7 mouse cellular contexts compared by ENCODE assay signal in the genomic region with DNA sequence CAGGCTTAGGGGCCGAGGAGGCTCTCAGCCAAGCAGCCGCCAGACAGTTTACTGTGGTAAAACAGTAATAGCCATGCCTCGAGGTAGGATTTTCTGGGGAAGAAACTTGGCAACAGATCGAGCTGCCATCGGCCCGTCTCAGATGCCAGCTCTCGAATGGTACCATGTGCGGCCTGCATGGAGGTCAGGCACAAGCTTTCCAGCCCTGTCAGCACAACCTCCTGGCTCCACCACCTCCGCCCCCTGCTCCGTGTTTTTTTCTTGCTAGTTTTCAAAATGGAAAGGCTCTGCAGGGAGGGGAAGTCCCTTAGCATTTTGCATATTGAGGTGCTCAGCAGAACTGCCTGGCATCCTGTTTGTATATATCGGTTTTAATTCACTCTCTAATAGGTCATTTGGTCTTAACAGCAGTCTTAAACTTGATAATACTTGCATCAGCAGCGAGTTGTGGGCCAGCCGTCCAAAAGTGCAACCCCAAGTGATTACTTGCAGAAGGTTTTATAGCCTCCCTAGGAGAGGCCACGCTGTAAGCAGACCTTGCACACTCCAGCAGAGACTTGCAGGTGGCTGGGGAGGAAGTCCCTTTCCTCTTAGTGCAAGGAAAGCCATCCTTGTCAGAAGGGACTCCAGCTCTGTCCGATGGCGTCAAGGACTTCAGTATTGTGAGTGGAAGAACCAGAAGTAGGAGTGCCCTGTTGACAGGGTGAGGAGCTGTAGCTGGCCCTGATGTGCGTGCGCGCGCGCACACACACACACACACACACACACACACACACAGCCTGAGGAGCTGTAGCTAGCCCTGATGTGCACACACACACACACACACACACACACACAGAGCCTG. TPM values are rescaled to one million over a fixed set of nuclear protein-coding genes. Genes with fewer than 3 reads are reported as not detected.
DNase-seq lines count a peak whose midpoint lies in the region; ATAC-seq lines count a peak whose summit lies in the region.

No protein-coding gene starts in this region.

- no peak for ATAC-seq in embryonic facial prominence, embryonic 14.5 days (ENCODE audit: low read depth)
- ATAC-seq in limb, embryonic 11.5 days (ENCODE audit: insufficient number of reproducible peaks, low FRiP score, low TSS enrichment, low read depth), result no peak

- H3K27me3 ChIP-seq in embryonic facial prominence, embryonic 14.5 days (replicated peaks; ENCODE audit: control insufficient read depth, insufficient read depth, low read length), result no peaks in the 10 kb centered on the region
- no peaks in the 10 kb centered on the region for H3K27me3 ChIP-seq in limb, embryonic 11.5 days (ENCODE audit: control insufficient read depth, insufficient read depth, low read length)

- no peak overlapping the region for H3K9ac ChIP-seq in embryonic facial prominence, embryonic 14.5 days (ENCODE audit: low read depth, low read length)
- peak overlapping the region; percentile 30; the same call in 1 of the 2 replicates for H3K9ac ChIP-seq in limb, embryonic 11.5 days (ENCODE audit: low read length)

- H3K4me3 ChIP-seq in embryonic facial prominence, embryonic 14.5 days (ENCODE audit: low read depth, low read length), result no peak overlapping the region
- no peak overlapping the region for H3K4me3 ChIP-seq in limb, embryonic 11.5 days (ENCODE audit: low read depth, low read length)

- no peaks in the 10 kb centered on the region for H3K9me3 ChIP-seq in embryonic facial prominence, embryonic 14.5 days (ENCODE audit: control insufficient read depth, low read length)
- H3K9me3 ChIP-seq in limb, embryonic 11.5 days (ENCODE audit: control insufficient read depth, low read length), result no peaks in the 10 kb centered on the region

- H3K4me1 ChIP-seq in embryonic facial prominence, embryonic 14.5 days (ENCODE audit: control insufficient read depth, insufficient read depth, low read length), result peaks cover 34% of the 10 kb centered on the region
- peaks cover 22% of the 10 kb centered on the region for H3K4me1 ChIP-seq in limb, embryonic 11.5 days (ENCODE audit: control insufficient read depth, insufficient read depth, low read length)

- H3K27ac ChIP-seq in embryonic facial prominence, embryonic 14.5 days (replicated peaks; ENCODE audit: low read depth, low read length), result peak overlapping the region; percentile 57
- peak overlapping the region; percentile 77 for H3K27ac ChIP-seq in limb, embryonic 11.5 days (replicated peaks; ENCODE audit: low read depth, low read length)

- peak; percentile 15 to 43 for DNase-seq in urinary bladder, postnatal 36 days (ENCODE audit: low spot score in 2 of 2)
- no peak for DNase-seq in urinary bladder, postnatal 10 days (ENCODE audit: low spot score)
- DNase-seq in embryonic facial prominence, embryonic 14.5 days (ENCODE audit: low spot score), result peak; percentile 75
- peak; percentile 36 for DNase-seq in heart, postnatal 4 days
- DNase-seq in limb, embryonic 11.5 days (ENCODE audit: low spot score), result peak; percentile 50
- DNase-seq in spleen, adult 12 weeks (ENCODE audit: low spot score), result peak; percentile 21
- no peak for DNase-seq in frontal cortex, adult 2 months (ENCODE audit: extremely low spot score in 1 of 2, low spot score in 1 of 2)

- H3K36me3 ChIP-seq in embryonic facial prominence, embryonic 14.5 days (ENCODE audit: control insufficient read depth, insufficient read depth, low read length), result no peaks in the 10 kb centered on the region
- no peaks in the 10 kb centered on the region for H3K36me3 ChIP-seq in limb, embryonic 11.5 days (ENCODE audit: control insufficient read depth, insufficient read depth, low read length)

- 0 out of 2 replicates have a peak overlapping the region, but pooled peaks have one; percentile 2 for H3K4me2 ChIP-seq in embryonic facial prominence, embryonic 14.5 days (ENCODE audit: low read depth, low read length)
- 0 out of 2 replicates have a peak overlapping the region, but pooled peaks have one; percentile 7 for H3K4me2 ChIP-seq in limb, embryonic 11.5 days (ENCODE audit: low read depth, severe bottlenecking)

- 54% methylated on average over 17 of the region's 21 CpGs for WGBS in embryonic facial prominence, embryonic 14.5 days
- WGBS in limb, embryonic 11.5 days, result 47% methylated on average over 21 of the region's 21 CpGs

RNA-seq across cellular contexts. Expression of gene Spock2, which starts 24.8 kb away (rescaled TPM):
- polyA plus RNA-seq in embryonic facial prominence, embryonic 14.5 days (2014; fragmentation: Nextera tagmentation; extraction: Ambion mirVana), result 8.8 and 10.0 TPM in 2 replicates
- total RNA-seq in heart, postnatal 4 days (2021), result 1 to 10 TPM; 6.5 to 8.5 TPM
- 1.8 and 2.0 TPM in 2 replicates for polyA plus RNA-seq in limb, embryonic 11.5 days (2014; fragmentation: Nextera tagmentation; extraction: Ambion mirVana)
- polyA plus RNA-seq in frontal cortex, adult 2 months (2012; rRNA removed), result 362 and 366 TPM in 2 replicates

Comparison
In these comparisons a context has a peak if more than half of its experiments do, and no peak if none do; other contexts are left out.
1. DNase-seq: peak in urinary bladder, postnatal 36 days (2 of 2), embryonic facial prominence, embryonic 14.5 days (single experiment), heart, postnatal 4 days (single experiment), limb, embryonic 11.5 days (single experiment) and spleen, adult 12 weeks (single experiment); none in urinary bladder, postnatal 10 days (single experiment) and frontal cortex, adult 2 months (0 of 2).
2. RNA of gene Spock2, which starts 24.8 kb away (polyA plus RNA-seq): 362 to 366 TPM in frontal cortex, adult 2 months; 8.8 to 10.0 TPM in embryonic facial prominence, embryonic 14.5 days and 1.8 to 2.0 TPM in limb, embryonic 11.5 days; every median in the first group is over 10 times any median in the second.